Mouse (Mus musculus) bone marrow, adult 2 months (tissue): ENCODE results near the gene 4930415O20Rik. TPM values are rescaled to one million over a fixed set of nuclear protein-coding genes. Genes with fewer than 3 reads are reported as not detected.
A peak's percentile ranks its signal among the peaks of the same experiment; 100 is the strongest.

ENCODE experiments used
- H3K27ac ChIP-seq: fragments of 200-500 bp; 2 replicates; pipeline ENCODE4 v1.5.1; 2012; ENCODE audit warnings: low read depth, mild to moderate bottlenecking, control low read depth, inconsistent platforms, low read length; ENCODE audit not compliant: control insufficient read depth, poor library complexity, insufficient read depth
- H3K4me1 ChIP-seq: fragments of 200-500 bp; 2 replicates; pipeline ENCODE4 v1.6.1; 2011; ENCODE audit warnings: low read length; ENCODE audit not compliant: control insufficient read depth, insufficient read depth
- H3K4me3 ChIP-seq: fragments of 200-500 bp; replicated peaks from 2 replicates; pipeline ENCODE3; 2011; ENCODE audit warnings: mild to moderate bottlenecking, low read depth, low read length, control low read depth; ENCODE audit not compliant: control insufficient read depth
- CTCF ChIP-seq: fragments of 200-500 bp; IDR thresholded peaks from 2 replicates; pipeline ENCODE4 v1.5.1; 2011; ENCODE audit warnings: low read length, control low read depth; ENCODE audit not compliant: control insufficient read depth, insufficient read depth
- POLR2A ChIP-seq: fragments of 200-500 bp; IDR thresholded peaks from 2 replicates; pipeline ENCODE4 v1.6.1; 2011; ENCODE audit warnings: low read depth, mild to moderate bottlenecking, control low read depth, low read length, borderline replicate concordance; ENCODE audit not compliant: control insufficient read depth
- WGBS: fragments of 180-500 bp; shearing (Covaris S2); methylation state at CpG from one replicate; pipeline ENCODE4 v1.1.7; 2018; 5-methylcytosine and 5-hydroxymethylcytosine counted together
- polyA plus RNA-seq: library from polyadenylated mRNA; stranded (reverse); fragments of >200 nt; gene quantifications from 2 replicates; pipeline ENCODE4 v1.2.4, GENCODE M21; 2011; ENCODE audit warnings: low replicate concordance; ENCODE audit not compliant: missing spikeins, insufficient read depth, insufficient read length

4930415O20Rik gene
- polyA plus RNA-seq, 1 experiment = not detected

GRCm38 (mm10) chr15:98555881-98556280, 14.9 kb upstream of the 4930415O20Rik start:
- H3K4me1 ChIP-seq = no peaks in the 10 kb centered on the region
- TF ChIP-seq CTCF = no peak
- no peak for TF ChIP-seq POLR2A
- 92% methylated on average over 4 of the region's 4 CpGs for WGBS
- H3K27ac ChIP-seq = no peak overlapping the region
- H3K4me3 ChIP-seq = no peak overlapping the region

- Histone ChIP-seq H3K27ac (no peak overlapping the region), H3K4me1 (no peaks in the 10 kb centered on the region; the same call in 1 of the 2 replicates), H3K4me3 (no peak overlapping the region)
- TF ChIP-seq CTCF = no peak
- TF ChIP-seq POLR2A = no peak
- 87% methylated on average over 5 of the region's 5 CpGs for WGBS
Observed at GRCm38 (mm10) chr15:98557186-98557585, 13.6 kb upstream of the 4930415O20Rik start.

GRCm38 (mm10) chr15:98566973-98567277, 3.9 kb upstream of the 4930415O20Rik start:
- Histone ChIP-seq H3K27ac (peak overlapping the region; percentile 98), H3K4me3 (peak overlapping the region; percentile 94), H3K4me1 (peaks cover 1% of the 10 kb centered on the region; the same call in 1 of the 2 replicates)
- TF ChIP-seq POLR2A = no peak
- no peak for TF ChIP-seq CTCF
- under 1% methylated on average over 15 of the region's 15 CpGs for WGBS

GRCm38 (mm10) chr15:98567278-98568134, 3.3 kb upstream of the 4930415O20Rik start:
- Histone ChIP-seq H3K27ac (peak overlapping the region; percentile 98), H3K4me3 (peak overlapping the region; percentile 94), H3K4me1 (peaks cover 1% of the 10 kb centered on the region; the same call in 1 of the 2 replicates)
- peak; percentile 5; the same call in 1 of the 2 replicates for TF ChIP-seq CTCF
- peak; percentile 86 for TF ChIP-seq POLR2A
- under 1% methylated on average over 88 of the region's 88 CpGs for WGBS

GRCm38 (mm10) chr15:98568256-98569033, 2.4 kb upstream of the 4930415O20Rik start:
- peak overlapping the region; percentile 98 for H3K27ac ChIP-seq
- peaks cover 1% of the 10 kb centered on the region; the same call in 1 of the 2 replicates for H3K4me1 ChIP-seq
- WGBS = 5% methylated on average over 22 of the region's 22 CpGs
- H3K4me3 ChIP-seq = peak overlapping the region; percentile 94
- TF ChIP-seq CTCF (no peak), POLR2A (no peak)

GRCm38 (mm10) chr15:98569216-98569615, 1.6 kb upstream of the 4930415O20Rik start:
- Histone ChIP-seq H3K4me1 (peaks cover 1% of the 10 kb centered on the region; the same call in 1 of the 2 replicates), H3K4me3 (no peak overlapping the region), H3K27ac (no peak overlapping the region)
- TF ChIP-seq CTCF (no peak), POLR2A (no peak)
- WGBS = 74% methylated on average over 7 of the region's 7 CpGs

- Histone ChIP-seq H3K27ac (no peak overlapping the region; the same call in 1 of the 2 replicates), H3K4me1 (peaks cover 1% of the 10 kb centered on the region; the same call in 1 of the 2 replicates), H3K4me3 (peak overlapping the region; percentile 1)
- 80% methylated on average over 4 of the region's 4 CpGs for WGBS
- TF ChIP-seq CTCF (no peak), POLR2A (no peak)
Observed at GRCm38 (mm10) chr15:98569795-98570365, 924 bp upstream of the 4930415O20Rik start.

GRCm38 (mm10) chr15:98573293-98573692, 2.5 kb downstream of the 4930415O20Rik start:
- TF ChIP-seq POLR2A (no peak), CTCF (no peak)
- Histone ChIP-seq H3K27ac (no peak overlapping the region), H3K4me3 (no peak overlapping the region), H3K4me1 (no peaks in the 10 kb centered on the region; the same call in 1 of the 2 replicates)
- WGBS = 84% methylated on average over 4 of the region's 4 CpGs
